Mouse (Mus musculus): ENCODE measurements around the gene Ncoa7. TPM values are rescaled to one million over a fixed set of nuclear protein-coding genes. Genes with fewer than 3 reads are reported as not detected.

Gene Ncoa7
- polyA plus RNA-seq, 1 experiment = 35.6 TPM

DNA sequence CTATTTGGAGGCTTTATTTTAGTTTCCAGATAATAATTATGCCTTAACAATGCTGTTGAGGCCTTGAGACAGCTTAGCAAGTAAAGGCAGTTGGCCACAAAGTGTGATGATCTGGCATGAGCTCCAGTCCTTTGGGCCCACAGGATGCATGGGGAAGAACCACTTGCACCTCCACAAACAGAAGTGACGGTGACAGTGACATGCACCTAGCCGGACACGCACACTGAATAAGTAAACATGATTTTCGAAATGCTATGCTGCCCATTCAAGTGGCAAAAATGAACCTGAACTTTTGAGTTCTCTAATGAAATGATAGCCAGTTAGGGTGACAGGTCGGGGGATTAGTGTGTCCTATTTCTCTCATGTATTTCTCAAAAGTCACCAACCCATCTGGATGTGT is 37.7 kb upstream of the Ncoa7 start:
- H3K4me3 ChIP-seq (replicated peaks; ENCODE audit: control insufficient read depth, low read depth, low read length) = no peak overlapping the region
- TF ChIP-seq POLR2A (IDR thresholded peaks at IDR 0.05; ENCODE audit: borderline replicate concordance, control insufficient read depth, low read depth, low read length) (no peak), CTCF (IDR thresholded peaks at IDR 0.05; ENCODE audit: control insufficient read depth, insufficient read depth, low read length) (no peak)
- H3K27ac ChIP-seq (ENCODE audit: control insufficient read depth, insufficient read depth, low read depth, low read length, poor library complexity) = no peak overlapping the region
- 73% methylated on average over 5 of the region's 5 CpGs for WGBS
- no peaks in the 10 kb centered on the region; the same call in 1 of the 2 replicates for H3K4me1 ChIP-seq (ENCODE audit: control insufficient read depth, insufficient read depth, low read length)

DNA sequence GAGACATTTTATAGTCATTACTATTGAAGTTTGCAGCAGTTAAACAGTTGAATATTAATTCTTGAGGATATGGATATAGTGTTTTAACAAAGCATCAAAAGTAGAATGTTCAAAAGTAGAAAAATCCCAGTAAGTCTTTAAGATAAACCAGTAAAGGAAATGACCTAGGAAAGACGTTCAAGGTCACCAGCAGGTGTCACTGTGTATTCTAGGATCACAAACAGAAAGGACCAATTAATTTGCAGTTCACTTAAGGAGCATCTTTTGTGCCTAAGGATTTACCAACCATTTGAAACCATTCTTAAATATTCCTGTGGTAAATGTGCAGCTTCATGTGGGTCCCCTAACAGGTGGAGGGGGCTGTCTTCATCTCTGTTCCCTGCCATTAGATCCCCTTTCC is 35.1 kb upstream of the Ncoa7 start:
- WGBS = 17% methylated on average over 1 of the region's 1 CpGs
- H3K27ac ChIP-seq (ENCODE audit: control insufficient read depth, insufficient read depth, low read depth, low read length, poor library complexity) = no peak overlapping the region
- TF ChIP-seq CTCF (IDR thresholded peaks at IDR 0.05; ENCODE audit: control insufficient read depth, insufficient read depth, low read length) = no peak
- TF ChIP-seq POLR2A (IDR thresholded peaks at IDR 0.05; ENCODE audit: borderline replicate concordance, control insufficient read depth, low read depth, low read length) = no peak
- no peak overlapping the region for H3K4me3 ChIP-seq (replicated peaks; ENCODE audit: control insufficient read depth, low read depth, low read length)
- H3K4me1 ChIP-seq (ENCODE audit: control insufficient read depth, insufficient read depth, low read length) = no peaks in the 10 kb centered on the region

DNA sequence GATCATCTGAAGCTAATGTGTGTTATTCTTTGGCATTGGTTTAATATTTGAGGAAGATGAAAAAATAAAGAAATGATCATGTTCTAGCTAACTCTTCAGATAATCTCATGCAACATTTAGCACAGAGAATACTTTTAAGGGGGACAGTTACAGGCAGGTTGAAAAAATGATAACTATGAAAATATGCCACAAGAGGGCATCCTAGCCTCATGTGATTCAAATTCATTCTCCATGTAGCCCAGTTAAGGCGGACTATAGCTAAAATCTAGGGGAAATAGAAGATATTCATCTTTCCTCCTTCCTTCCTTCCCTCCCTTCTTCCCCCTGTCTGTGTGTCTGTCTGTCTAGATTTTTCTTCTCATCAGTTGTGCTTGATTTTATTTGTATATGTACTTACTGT is 21.9 kb upstream of the Ncoa7 start:
- no peak overlapping the region for H3K4me3 ChIP-seq (replicated peaks; ENCODE audit: control insufficient read depth, low read depth, low read length)
- TF ChIP-seq CTCF (IDR thresholded peaks at IDR 0.05; ENCODE audit: control insufficient read depth, insufficient read depth, low read length) (no peak), POLR2A (IDR thresholded peaks at IDR 0.05; ENCODE audit: borderline replicate concordance, control insufficient read depth, low read depth, low read length) (no peak)
- 6% methylated on average over 1 of the region's 1 CpGs for WGBS

DNA sequence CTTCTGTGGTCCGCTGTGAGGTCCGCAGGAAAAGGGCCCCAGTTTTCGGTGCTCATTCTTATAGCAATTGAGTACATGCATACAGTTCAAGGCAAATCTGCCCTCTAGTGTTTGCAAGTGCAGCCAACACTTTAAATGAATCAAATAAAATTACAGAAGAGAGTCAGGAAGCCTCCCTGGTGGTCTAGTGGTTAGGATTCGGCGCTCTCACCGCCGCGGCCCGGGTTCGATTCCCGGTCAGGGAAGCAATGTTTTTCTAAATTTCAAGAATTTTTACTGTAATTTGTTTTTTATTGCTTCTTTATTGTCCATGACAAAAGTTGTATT is 7.8 kb upstream of the Ncoa7 start:
- Histone ChIP-seq H3K4me3 (replicated peaks; ENCODE audit: control insufficient read depth, low read depth, low read length) (peak overlapping the region; percentile 57), H3K4me1 (ENCODE audit: control insufficient read depth, insufficient read depth, low read length) (no peaks in the 10 kb centered on the region; the same call in 1 of the 2 replicates), H3K27ac (ENCODE audit: control insufficient read depth, insufficient read depth, low read depth, low read length, poor library complexity) (no peak overlapping the region)
- WGBS = under 1% methylated on average over 11 of the region's 11 CpGs
- TF ChIP-seq CTCF (IDR thresholded peaks at IDR 0.05; ENCODE audit: control insufficient read depth, insufficient read depth, low read length) (peak; percentile 33; the same call in 1 of the 2 replicates), POLR2A (IDR thresholded peaks at IDR 0.05; ENCODE audit: borderline replicate concordance, control insufficient read depth, low read depth, low read length) (no peak)

More for the DNA sequence above, 21.9 kb upstream of the Ncoa7 start:
- no peak overlapping the region for H3K27ac ChIP-seq (ENCODE audit: control insufficient read depth, insufficient read depth, low read depth, low read length, poor library complexity)
- H3K4me1 ChIP-seq (ENCODE audit: control insufficient read depth, insufficient read depth, low read length) = no peaks in the 10 kb centered on the region

DNA sequence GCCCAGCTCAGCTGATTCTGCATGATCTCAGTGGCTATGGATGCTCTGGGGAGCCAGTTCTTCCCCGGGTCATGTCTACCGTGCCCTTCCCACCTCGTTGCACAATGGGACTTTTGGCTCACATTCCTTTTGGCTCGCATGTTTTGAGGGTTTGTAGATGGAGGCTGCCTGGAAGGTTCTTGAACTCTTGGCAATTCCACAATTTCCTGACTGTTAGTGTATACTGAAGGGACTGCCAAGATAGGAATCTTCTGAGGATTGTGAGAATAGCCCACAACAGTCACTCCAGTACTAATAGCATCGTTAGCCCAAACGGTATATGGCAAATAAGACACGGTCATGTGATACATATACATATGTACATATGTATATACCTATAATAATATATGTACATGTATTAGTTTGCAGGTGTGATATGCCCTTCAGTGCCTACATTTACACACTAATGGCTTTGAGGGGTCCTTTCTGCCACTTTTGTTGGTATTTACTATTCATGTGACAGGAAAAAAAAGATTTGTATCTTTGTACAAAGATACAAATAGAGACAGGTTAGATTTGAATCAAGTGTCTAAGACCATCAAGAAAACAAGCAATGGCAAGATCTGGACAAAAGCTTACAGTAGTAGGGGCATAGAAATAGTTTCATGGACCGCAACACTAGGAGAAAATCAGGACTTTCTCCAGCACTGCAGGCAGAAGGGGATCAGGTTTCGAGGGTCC is 7.3 kb upstream of the Ncoa7 start:
- WGBS = 34% methylated on average over 9 of the region's 9 CpGs
- TF ChIP-seq POLR2A (IDR thresholded peaks at IDR 0.05; ENCODE audit: borderline replicate concordance, control insufficient read depth, low read depth, low read length) = no peak
- TF ChIP-seq CTCF (IDR thresholded peaks at IDR 0.05; ENCODE audit: control insufficient read depth, insufficient read depth, low read length) = no peak
- no peak overlapping the region for H3K27ac ChIP-seq (ENCODE audit: control insufficient read depth, insufficient read depth, low read depth, low read length, poor library complexity)

DNA sequence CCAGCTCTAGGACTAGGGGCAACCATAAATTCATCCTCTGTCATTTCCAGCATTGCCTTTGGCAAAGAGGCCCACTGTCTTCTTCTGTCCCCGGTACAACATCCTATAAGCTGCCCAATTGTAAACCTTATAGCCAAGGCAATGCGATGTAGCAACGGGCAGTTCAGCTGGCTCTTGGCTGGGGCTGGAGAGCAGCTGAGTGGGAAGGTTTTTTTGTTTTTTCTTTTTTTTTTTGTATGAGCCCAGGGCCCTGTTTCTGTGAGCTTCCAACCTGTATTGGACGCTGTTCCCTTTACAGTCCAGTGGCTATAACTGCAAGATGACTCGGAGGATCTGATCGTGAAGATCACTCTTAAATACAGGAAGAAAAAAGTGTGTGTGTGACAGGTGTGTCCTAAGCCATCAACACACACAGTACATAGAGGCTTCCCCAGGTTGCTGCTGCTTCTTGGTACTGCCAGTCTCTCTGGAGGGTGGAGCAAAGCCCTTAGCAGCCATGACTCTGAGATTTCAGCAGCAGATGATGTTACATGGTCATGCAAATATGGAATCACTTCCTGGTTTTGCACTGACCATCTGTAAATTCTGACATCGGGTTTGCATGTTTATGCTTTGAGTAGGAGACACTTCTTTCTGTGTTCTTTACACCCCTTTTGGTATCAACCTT is 594 bp upstream of the Ncoa7 start:
- 13% methylated on average over 7 of the region's 7 CpGs for WGBS
- H3K4me3 ChIP-seq (replicated peaks; ENCODE audit: control insufficient read depth, low read depth, low read length) = peak overlapping the region; percentile 93
- H3K27ac ChIP-seq (ENCODE audit: control insufficient read depth, insufficient read depth, low read depth, low read length, poor library complexity) = peak overlapping the region; percentile 98
- no peaks in the 10 kb centered on the region; the same call in 1 of the 2 replicates for H3K4me1 ChIP-seq (ENCODE audit: control insufficient read depth, insufficient read depth, low read length)
- no peak for TF ChIP-seq CTCF (IDR thresholded peaks at IDR 0.05; ENCODE audit: control insufficient read depth, insufficient read depth, low read length)
- TF ChIP-seq POLR2A (IDR thresholded peaks at IDR 0.05; ENCODE audit: borderline replicate concordance, control insufficient read depth, low read depth, low read length) = no peak

More for the DNA sequence above, 7.3 kb upstream of the Ncoa7 start:
- Histone ChIP-seq H3K4me3 (replicated peaks; ENCODE audit: control insufficient read depth, low read depth, low read length) (peak overlapping the region; percentile 57), H3K4me1 (ENCODE audit: control insufficient read depth, insufficient read depth, low read length) (no peaks in the 10 kb centered on the region; the same call in 1 of the 2 replicates)

DNA sequence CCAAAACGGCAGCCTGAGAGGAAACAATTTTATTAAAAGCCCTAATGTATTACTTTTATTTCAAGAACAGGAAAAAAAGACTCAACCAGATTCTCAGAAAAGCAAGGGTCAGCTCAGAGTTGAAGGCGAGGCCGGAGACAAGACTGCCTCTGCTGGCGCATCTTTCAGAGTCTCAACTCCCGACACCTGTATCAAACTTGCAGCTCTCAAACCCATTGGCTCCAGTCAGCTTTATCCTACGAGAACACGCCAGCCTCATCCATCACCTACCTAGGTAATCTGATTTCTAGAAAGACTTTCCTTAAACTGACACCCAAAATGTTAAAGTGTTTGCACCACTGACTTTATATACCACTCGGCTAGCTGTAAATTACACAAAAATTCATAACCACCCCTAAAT is 1.1 kb downstream of the Ncoa7 start:
- WGBS = 3% methylated on average over 8 of the region's 8 CpGs
- no peaks in the 10 kb centered on the region; the same call in 1 of the 2 replicates for H3K4me1 ChIP-seq (ENCODE audit: control insufficient read depth, insufficient read depth, low read length)
- H3K27ac ChIP-seq (ENCODE audit: control insufficient read depth, insufficient read depth, low read depth, low read length, poor library complexity) = no peak overlapping the region
- H3K4me3 ChIP-seq (replicated peaks; ENCODE audit: control insufficient read depth, low read depth, low read length) = peak overlapping the region; percentile 93
- TF ChIP-seq POLR2A (IDR thresholded peaks at IDR 0.05; ENCODE audit: borderline replicate concordance, control insufficient read depth, low read depth, low read length) (no peak), CTCF (IDR thresholded peaks at IDR 0.05; ENCODE audit: control insufficient read depth, insufficient read depth, low read length) (peak; percentile 17; the same call in 1 of the 2 replicates)

DNA sequence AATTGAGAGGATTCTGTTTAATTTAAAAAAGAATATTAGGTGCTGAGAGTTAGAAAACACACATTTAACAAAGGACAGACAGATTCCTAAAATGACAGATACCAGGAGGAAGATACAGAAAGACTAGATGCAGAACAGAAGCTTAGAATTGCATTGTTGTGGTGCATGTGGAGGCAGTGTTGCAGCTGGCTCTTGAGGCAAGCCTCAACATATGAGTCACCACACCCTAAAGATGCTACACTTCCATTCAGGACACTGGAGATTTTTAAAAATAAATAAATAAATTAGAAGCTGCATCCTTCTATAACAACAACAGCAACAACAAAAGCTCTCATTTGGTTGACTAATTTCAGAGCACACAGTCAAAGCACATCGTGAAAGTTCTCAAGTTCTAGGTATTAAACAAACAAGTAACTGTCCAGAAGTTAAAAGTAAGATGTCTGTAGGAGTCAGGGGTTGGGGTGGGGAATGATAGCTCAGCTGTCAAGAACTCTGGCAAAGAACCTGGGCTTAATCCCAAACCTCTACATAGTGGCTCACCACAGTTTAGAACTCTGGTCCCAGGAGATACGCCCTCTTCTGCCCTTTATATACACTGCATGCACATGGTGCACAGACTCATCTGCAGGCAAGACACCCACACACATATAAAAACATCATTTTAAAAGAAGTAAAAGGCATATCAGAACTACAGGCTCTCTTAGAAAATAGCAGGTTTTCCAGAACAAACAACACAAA is 3.2 kb downstream of the Ncoa7 start:
- H3K4me1 ChIP-seq (ENCODE audit: control insufficient read depth, insufficient read depth, low read length) = no peaks in the 10 kb centered on the region; the same call in 1 of the 2 replicates
- TF ChIP-seq POLR2A (IDR thresholded peaks at IDR 0.05; ENCODE audit: borderline replicate concordance, control insufficient read depth, low read depth, low read length) = no peak
- no peak for TF ChIP-seq CTCF (IDR thresholded peaks at IDR 0.05; ENCODE audit: control insufficient read depth, insufficient read depth, low read length)
- H3K27ac ChIP-seq (ENCODE audit: control insufficient read depth, insufficient read depth, low read depth, low read length, poor library complexity) = no peak overlapping the region
- WGBS = 93% methylated on average over 2 of the region's 2 CpGs
- H3K4me3 ChIP-seq (replicated peaks; ENCODE audit: control insufficient read depth, low read depth, low read length) = no peak overlapping the region

All from bone marrow, adult 2 months (tissue).